Mouse (Mus musculus) megakaryocyte, embryonic 14.5 days (primary cell): ENCODE results near the gene Ring1. TPM values are rescaled to one million over a fixed set of nuclear protein-coding genes. Genes with fewer than 3 reads are reported as not detected.

Experiments used
- H3K27me3 ChIP-seq: replicated peaks from 2 replicates; pipeline ENCODE3; 2012; ENCODE audit warnings: inconsistent platforms
- H3K36me3 ChIP-seq: replicated peaks from 2 replicates; pipeline ENCODE3; 2012; ENCODE audit warnings: low read length, inconsistent platforms, mixed read lengths
- H3K4me1 ChIP-seq: 2 replicates; pipeline ENCODE4 v1.6.1; 2012; ENCODE audit warnings: inconsistent platforms
- H3K4me3 ChIP-seq: replicated peaks from 2 replicates; pipeline ENCODE3; 2012; ENCODE audit warnings: moderate library complexity, mild to moderate bottlenecking, inconsistent platforms
- H3K9me3 ChIP-seq: 2 replicates; pipeline ENCODE4 v1.6.1; 2012; ENCODE audit warnings: inconsistent platforms
- FLI1 ChIP-seq: IDR thresholded peaks from 2 replicates; pipeline ENCODE4 v1.6.1; 2012; ENCODE audit warnings: low read length, inconsistent platforms, mixed read lengths
- GATA1 ChIP-seq: IDR thresholded peaks from 3 replicates; pipeline ENCODE4 v1.6.1; 2012; ENCODE audit warnings: mixed read lengths, low read length, inconsistent platforms, borderline replicate concordance
- polyA plus RNA-seq: library from polyadenylated mRNA; stranded (reverse); fragments of >175 nt; gene quantifications from 2 replicates; pipeline ENCODE4 v1.2.3, GENCODE M21; 2012; ENCODE audit warnings: low replicate concordance; ENCODE audit not compliant: insufficient read depth

The Ring1 gene
- 5.3 and 24.9 TPM in 2 replicates for polyA plus RNA-seq

DNA sequence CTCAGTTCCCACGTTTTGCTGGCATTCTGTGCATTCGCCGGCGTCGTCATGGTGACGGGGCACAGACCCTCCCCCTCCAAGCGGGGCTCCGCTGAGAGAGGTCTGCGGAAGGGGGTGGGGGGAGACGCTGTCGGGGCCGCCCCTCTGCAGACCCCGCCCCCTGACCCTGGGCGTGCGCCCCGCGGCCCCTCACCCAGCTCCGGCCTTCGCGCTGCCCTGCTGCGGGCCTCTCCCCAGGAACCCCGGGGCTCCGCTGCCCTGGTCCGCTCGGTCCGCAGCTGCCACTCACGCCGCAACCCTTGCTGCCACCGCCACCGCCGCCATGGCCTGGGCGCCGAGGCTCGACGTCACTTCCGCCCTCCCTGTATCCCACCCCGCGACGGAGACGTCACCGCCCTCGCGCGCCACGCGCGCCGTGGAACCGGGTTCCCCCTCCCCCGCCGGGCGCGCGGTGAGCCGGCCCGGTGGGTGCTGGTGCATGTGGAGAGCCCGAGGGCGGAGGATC is at the start of gene Ring1:
Gene Ring1 (minus strand): TSS at position 364 of the 505 bp plus-strand sequence.
- Histone ChIP-seq H3K9me3 (peaks cover 32% of the 10 kb centered on the region), H3K4me1 (peaks cover 56% of the 10 kb centered on the region), H3K27me3 (no peaks in the 10 kb centered on the region), H3K4me3 (peak within 1 kb of the TSS; percentile 96), H3K36me3 (peaks cover 48% of the 10 kb centered on the region)
- TF ChIP-seq GATA1 (no peak), FLI1 (no peak)

DNA sequence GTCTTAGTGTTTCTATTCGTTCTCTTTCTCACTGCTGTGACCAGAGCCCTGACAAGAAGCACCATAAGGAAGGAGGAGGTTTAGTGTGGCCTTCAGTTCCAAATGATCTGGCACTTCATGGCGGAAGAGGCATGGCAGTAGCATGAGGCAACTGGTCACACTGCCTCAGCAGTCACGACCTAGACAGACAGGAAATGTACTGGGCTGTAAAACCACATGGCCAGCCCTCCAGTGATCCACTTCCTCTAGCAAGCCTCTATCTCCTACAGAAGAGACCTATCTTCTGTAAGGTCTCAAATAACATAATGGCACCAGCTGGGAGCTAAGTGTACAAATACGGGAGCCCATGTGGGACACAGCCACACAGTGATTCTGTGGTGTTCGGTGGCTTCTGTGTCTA is 47.6 kb upstream of the Ring1 start:
- Histone ChIP-seq H3K27me3 (peaks cover 23% of the 10 kb centered on the region), H3K36me3 (peaks cover 11% of the 10 kb centered on the region), H3K9me3 (peaks cover 28% of the 10 kb centered on the region), H3K4me3 (peak overlapping the region; percentile 78), H3K4me1 (peaks cover 54% of the 10 kb centered on the region)
- no peak for TF ChIP-seq FLI1

DNA sequence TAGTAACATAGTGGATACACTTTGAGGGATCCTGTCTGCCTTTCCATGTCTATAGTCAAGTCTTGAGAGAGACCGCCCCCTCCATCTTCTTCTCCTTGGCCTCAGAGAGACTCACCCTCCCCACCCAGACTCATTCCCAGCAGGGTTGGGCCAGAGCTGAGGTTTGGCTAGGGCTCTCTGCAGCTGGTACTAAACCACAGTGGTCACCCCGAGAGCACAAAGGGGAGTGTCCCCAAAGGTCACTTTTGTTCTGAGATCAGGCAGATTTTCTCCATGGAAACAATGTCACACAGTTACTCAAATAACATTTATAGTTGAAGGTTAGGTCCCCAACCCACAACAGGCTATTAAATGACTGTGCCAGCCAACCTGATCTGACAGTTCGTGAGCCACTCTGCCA is 44.4 kb upstream of the Ring1 start:
- Histone ChIP-seq H3K27me3 (peaks cover 8% of the 10 kb centered on the region), H3K4me3 (no peak overlapping the region), H3K4me1 (peaks cover 50% of the 10 kb centered on the region), H3K9me3 (peaks cover 27% of the 10 kb centered on the region), H3K36me3 (peaks cover 31% of the 10 kb centered on the region)
- TF ChIP-seq GATA1 (no peak), FLI1 (no peak)

DNA sequence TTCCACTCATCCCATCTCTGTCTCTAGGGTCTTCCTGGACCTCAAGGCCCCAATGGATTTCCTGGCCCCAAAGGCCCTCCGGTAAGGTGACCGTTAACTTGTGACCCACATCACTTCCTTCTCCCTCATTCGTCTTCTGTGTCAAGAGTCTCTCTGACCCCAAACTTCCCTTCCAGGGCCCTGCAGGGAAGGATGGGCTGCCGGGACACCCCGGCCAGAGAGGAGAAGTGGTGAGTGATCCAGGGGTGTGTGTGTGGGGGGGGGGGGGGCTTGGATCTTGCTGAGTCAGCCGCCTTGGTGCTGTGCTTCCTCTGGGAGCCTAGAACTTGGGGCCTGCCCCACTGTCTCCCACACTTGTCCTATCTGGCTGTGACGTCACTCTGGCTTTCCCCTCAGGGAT is 32.7 kb upstream of the Ring1 start:
- no peaks in the 10 kb centered on the region for H3K9me3 ChIP-seq
- TF ChIP-seq FLI1, result no peak
- no peak for TF ChIP-seq GATA1

DNA sequence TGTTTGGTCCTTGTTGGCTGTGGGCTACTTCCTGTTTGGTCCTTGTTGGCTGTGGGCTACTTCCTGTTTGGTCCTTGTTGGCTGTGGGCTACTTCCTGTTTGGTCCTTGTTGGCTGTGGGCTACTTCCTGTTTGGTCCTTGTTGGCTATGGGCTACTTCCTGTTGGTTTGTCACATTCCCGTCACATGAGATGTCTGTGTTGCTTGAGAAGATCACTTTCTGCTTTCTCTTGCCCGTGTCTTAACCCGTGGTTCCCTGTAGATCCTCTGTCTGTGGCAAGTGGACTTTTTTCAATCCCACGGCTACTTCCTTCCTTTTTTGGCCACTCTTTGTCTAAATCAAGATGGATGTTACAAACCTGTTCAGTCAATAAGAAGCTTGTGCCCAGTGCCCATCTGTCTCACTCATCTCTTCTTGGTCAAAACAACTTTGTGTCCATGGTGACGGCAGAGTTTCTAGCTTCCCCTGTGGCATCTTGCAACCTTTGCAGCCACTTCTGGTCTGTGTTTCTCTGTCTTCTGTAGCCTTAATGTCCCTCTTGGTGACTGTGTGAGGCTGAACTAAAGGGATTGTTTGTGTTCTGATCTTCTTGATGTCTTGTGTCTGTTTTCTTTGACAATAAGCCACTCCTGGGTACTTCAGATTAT is 23.0 kb upstream of the Ring1 start:
- Histone ChIP-seq H3K4me1 (peaks cover 18% of the 10 kb centered on the region), H3K36me3 (peaks cover 86% of the 10 kb centered on the region), H3K4me3 (no peak overlapping the region), H3K9me3 (peaks cover 22% of the 10 kb centered on the region), H3K27me3 (peaks cover under 1% of the 10 kb centered on the region)
- TF ChIP-seq GATA1 (no peak), FLI1 (0 out of 2 replicates have a peak, but pooled peaks have one; percentile 52)

More for the DNA sequence above, 32.7 kb upstream of the Ring1 start:
- peaks cover 96% of the 10 kb centered on the region for H3K36me3 ChIP-seq
- no peak overlapping the region for H3K4me3 ChIP-seq
- H3K4me1 ChIP-seq, result peaks cover 19% of the 10 kb centered on the region; the same call in 1 of the 2 replicates
- H3K27me3 ChIP-seq, result peaks cover 15% of the 10 kb centered on the region

DNA sequence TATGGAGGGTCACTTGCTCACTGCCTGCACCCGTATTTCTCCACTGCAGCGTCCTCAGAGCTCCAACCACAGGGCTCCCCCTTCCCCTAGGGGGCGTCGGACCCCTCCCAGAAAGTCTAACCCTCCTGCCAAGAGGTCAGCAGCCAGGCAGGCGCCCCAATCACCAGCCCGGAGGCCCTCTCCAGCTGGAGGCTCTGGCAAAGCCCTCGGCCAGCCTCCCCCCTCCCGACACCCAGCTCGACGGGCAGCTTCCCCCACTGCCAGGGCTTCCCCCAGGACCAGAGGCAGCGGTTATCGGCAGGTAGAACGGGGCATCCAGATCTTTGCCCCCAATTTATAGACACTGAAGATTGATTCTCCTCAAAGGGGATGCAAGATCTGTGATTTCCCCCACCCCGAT is 21.5 kb upstream of the Ring1 start:
- Histone ChIP-seq H3K4me1 (peaks cover 30% of the 10 kb centered on the region), H3K36me3 (peaks cover 75% of the 10 kb centered on the region), H3K9me3 (peaks cover 22% of the 10 kb centered on the region), H3K4me3 (no peak overlapping the region), H3K27me3 (peaks cover 12% of the 10 kb centered on the region)
- no peak for TF ChIP-seq GATA1
- TF ChIP-seq FLI1, result no peak

DNA sequence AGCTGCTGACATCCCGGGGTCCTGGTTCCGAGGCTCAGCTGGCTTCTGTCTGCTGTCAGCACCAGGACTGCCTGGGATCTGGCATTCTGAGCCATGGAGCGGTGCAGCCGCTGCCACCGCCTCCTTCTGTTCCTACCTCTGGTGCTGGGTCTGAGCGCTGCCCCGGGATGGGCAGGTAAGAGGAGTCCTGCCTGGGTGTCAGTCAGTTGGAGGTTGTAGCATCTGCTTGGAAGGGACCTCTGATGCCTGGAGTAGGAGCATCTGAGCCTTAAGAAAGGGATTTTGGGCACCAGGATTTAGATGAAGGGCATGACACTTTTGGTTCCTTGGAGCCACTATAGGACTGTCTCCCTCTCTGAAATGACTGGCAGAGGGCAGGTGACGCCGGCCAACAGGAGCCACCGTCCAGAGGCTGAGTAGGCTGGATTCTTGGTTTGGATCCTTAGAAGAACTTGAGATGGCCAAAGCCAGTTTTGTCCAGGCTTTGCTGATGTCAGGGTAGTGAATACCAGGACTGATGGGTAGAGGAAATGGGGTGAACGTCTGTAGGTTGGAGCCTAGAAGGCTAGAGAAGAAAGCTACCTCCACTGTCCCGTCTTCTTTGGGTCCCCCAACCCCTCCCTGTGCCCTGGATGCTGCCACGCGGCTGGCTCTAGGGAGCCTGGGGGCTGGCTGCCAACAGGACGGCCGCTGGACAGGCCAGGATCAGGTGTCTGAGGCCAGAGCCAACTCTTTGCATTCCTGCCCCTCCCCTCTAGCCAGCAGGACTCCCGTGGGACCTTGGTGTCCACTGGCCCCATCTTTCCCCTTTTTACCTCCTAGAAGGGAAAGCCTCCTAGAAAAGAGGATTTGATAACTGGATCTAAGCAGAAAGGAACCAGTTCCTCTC is 15.3 kb upstream of the Ring1 start:
- peaks cover 22% of the 10 kb centered on the region for H3K27me3 ChIP-seq

DNA sequence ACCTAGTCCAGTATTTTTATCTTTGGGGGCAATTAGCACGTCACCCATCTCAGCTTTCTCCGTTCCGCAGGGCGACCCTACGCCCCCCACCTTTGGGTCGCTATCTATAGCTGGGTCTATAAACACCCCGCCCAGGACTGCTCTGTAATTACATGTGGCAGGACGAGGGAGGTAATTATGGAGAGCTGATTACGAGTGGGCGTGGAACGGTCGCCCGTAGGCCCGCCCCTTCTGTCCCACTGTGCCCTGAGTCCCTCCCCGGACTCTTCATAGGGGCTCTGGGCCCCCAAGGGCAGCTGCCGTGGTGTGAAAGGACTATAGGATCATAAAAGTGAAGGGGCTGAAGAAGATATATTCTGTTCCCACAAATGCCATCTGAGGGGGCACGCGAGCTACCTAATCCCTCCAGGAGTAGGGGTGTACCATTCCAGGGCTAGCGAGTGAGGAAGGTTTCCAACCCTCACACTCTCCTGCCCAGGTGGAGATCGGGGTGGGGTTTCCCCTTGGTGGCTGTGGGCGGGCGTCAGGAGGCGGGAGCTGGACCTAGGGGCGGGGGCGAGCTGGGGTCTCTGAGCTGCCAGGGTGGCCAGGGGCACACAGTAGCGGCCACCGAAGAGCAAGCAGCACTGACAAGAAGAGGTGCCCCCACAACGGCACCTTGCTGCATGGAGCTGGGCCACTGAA is 14.5 kb upstream of the Ring1 start, which contains the start of gene Col11a2:
Gene Col11a2 (plus strand): TSS at position 560 of the 684 bp plus-strand sequence.
- peaks cover 22% of the 10 kb centered on the region for H3K27me3 ChIP-seq
- no peak within 1 kb of the TSS for H3K4me3 ChIP-seq
- peaks cover 65% of the 10 kb centered on the region for H3K36me3 ChIP-seq
- peaks cover 35% of the 10 kb centered on the region for H3K4me1 ChIP-seq
- H3K9me3 ChIP-seq, result no peaks in the 10 kb centered on the region
- TF ChIP-seq GATA1, result no peak
- TF ChIP-seq FLI1, result no peak

More for the DNA sequence above, 15.3 kb upstream of the Ring1 start:
- H3K4me3 ChIP-seq, result no peak overlapping the region
- H3K4me1 ChIP-seq, result peaks cover 31% of the 10 kb centered on the region
- peaks cover 66% of the 10 kb centered on the region for H3K36me3 ChIP-seq
- no peak for TF ChIP-seq FLI1
- no peak for TF ChIP-seq GATA1
- H3K9me3 ChIP-seq, result no peaks in the 10 kb centered on the region

DNA sequence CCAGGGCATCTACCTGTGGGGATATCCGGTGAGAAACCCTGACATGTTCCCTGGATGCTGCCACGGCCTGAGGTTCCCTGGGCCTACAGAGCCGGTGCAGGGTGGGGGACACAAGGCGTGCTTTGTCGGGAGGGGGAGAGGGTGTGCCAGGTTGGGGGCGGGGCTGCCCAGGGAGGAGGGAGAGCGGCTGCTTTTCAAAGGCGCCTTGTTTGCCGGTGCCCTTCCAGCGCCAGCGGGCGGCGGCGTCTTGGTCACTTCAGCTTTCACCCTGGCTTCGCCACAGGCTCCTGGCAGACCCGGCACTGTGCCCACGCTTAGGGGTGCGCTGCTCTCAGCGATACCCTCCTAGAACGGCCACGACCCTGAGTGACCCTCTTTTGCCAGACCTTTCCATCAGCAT is 14.0 kb upstream of the Ring1 start:
- no peak overlapping the region for H3K4me3 ChIP-seq
- peaks cover 41% of the 10 kb centered on the region for H3K4me1 ChIP-seq
- H3K9me3 ChIP-seq, result no peaks in the 10 kb centered on the region
- peaks cover 63% of the 10 kb centered on the region for H3K36me3 ChIP-seq
- H3K27me3 ChIP-seq, result peaks cover 22% of the 10 kb centered on the region
- TF ChIP-seq FLI1 (no peak), GATA1 (no peak)
